Mouse (Mus musculus) heart, embryonic 15.5 days (tissue): Measurements from ENCODE around the gene Padi6. TPM values are rescaled to one million over a fixed set of nuclear protein-coding genes. Genes with fewer than 3 reads are reported as not detected.
A peak's percentile ranks its signal among the peaks of the same experiment; 100 is the strongest.

ENCODE experiments used
- ATAC-seq: fragments of 200-750 bp; cut with Nextera tagmentation; replicated peaks from 2 replicates; pipeline ENCODE4 v1.8.0; 2017; ENCODE audit warnings: low read depth, moderate TSS enrichment; ENCODE audit not compliant: insufficient number of reproducible peaks, insufficient read depth, low FRiP score
- H3K27ac ChIP-seq: fragments of 300-500 bp; sonication (generic); 2 replicates; pipeline ENCODE4 v1.5.1; 2015; ENCODE audit warnings: mild to moderate bottlenecking, inconsistent platforms
- H3K27me3 ChIP-seq: fragments of 300-500 bp; sonication (generic); 2 replicates; pipeline ENCODE4 v1.6.1; 2015; ENCODE audit warnings: inconsistent platforms
- H3K36me3 ChIP-seq: fragments of 300-500 bp; sonication (generic); 2 replicates; pipeline ENCODE4 v1.6.1; 2015; ENCODE audit warnings: mild to moderate bottlenecking, inconsistent platforms
- H3K4me1 ChIP-seq: fragments of 300-500 bp; sonication (generic); replicated peaks from 2 replicates; pipeline ENCODE4 v1.6.1; 2015; ENCODE audit warnings: inconsistent platforms
- H3K4me2 ChIP-seq: fragments of 300-500 bp; sonication (generic); 2 replicates; pipeline ENCODE4 v1.6.1; 2015; ENCODE audit warnings: inconsistent platforms, mild to moderate bottlenecking, moderate library complexity
- H3K4me3 ChIP-seq: fragments of 300-500 bp; sonication (generic); 2 replicates; pipeline ENCODE4 v1.5.1; 2015; ENCODE audit warnings: mild to moderate bottlenecking, inconsistent platforms
- H3K9ac ChIP-seq: fragments of 300-500 bp; sonication (generic); 2 replicates; pipeline ENCODE4 v1.6.1; 2015; ENCODE audit warnings: mild to moderate bottlenecking, inconsistent platforms
- H3K9me3 ChIP-seq: fragments of 300-500 bp; sonication (generic); replicated peaks from 2 replicates; pipeline ENCODE4 v1.6.1; 2016; ENCODE audit warnings: inconsistent platforms
- WGBS: fragments of 180-500 bp; shearing (Covaris S2); methylation state at CpG from one replicate; pipeline ENCODE4 v1.1.7; 2015; ENCODE audit warnings: mixed read lengths; 5-methylcytosine and 5-hydroxymethylcytosine counted together
- polyA plus RNA-seq: library from polyadenylated mRNA; unstranded; fragments of >200 nt; fragmentation: Nextera tagmentation; extraction: Ambion mirVana; gene quantifications from 2 replicates; pipeline ENCODE4 v1.2.1, GENCODE M21; 2015

Padi6 gene
- polyA plus RNA-seq, 1 experiment from 2014 or later: not detected

DNA sequence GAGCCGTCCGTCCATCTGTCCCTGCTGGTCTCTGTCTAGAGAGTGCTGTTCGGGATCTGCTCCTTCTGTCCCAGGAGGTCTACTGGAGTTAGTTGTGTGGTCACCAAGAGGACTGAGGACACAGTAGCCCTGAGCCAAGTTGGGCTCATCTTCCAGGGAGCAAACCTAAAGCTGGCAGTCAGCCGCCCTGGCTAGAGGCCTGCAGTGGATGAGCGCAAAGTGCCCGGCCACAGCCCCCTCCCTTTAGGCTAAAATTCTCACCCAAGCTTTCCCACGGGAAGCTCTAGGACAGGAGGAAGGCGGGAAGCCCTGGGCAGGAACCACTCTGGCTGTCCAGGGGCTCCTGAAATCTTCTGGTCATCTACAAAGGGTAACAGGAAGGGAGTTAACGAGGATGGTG is 19.7 kb downstream of the Padi6 start:
- H3K4me2 ChIP-seq: no peak overlapping the region

DNA sequence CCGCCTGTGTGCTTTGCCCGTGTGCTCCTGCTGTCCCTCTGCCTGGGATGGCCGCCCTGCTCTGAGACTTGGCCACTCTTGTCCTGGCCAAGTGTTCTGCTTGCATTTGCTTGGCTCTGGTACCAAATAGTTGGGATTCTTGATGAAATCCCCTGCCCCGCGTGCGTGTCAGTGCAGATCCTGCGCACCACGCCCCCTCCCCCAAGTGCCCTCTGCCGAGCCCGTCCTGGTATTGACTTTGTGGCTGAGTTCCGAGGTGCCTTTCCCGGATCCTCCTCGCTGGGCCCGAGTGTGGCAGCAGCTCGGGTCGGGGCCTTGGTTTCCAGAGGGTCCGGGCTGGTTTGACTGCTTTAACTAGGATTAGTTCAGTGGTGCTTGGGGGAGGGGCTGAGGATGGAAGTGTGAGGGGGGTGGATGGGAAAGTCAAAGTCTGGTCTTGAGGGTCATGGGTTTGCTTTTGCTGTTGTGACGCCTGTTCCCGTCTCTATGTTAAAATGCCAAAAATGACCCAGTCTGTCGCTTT is 20.4 kb downstream of the Padi6 start:
- Histone ChIP-seq H3K4me2 (no peak overlapping the region), H3K4me3 (no peak overlapping the region), H3K4me1 (peaks cover 10% of the 10 kb centered on the region; the same call in 1 of the 2 replicates), H3K9me3 (no peaks in the 10 kb centered on the region), H3K27me3 (no peaks in the 10 kb centered on the region), H3K27ac (no peak overlapping the region), H3K36me3 (peaks cover 39% of the 10 kb centered on the region), H3K9ac (no peak overlapping the region)
- WGBS: 84% methylated on average over 20 of the region's 20 CpGs
- no peak for ATAC-seq

More for the DNA sequence above, 19.7 kb downstream of the Padi6 start:
- Histone ChIP-seq H3K4me1 (peaks cover 10% of the 10 kb centered on the region; the same call in 1 of the 2 replicates), H3K36me3 (peaks cover 34% of the 10 kb centered on the region), H3K27ac (no peak overlapping the region), H3K9me3 (no peaks in the 10 kb centered on the region), H3K4me3 (no peak overlapping the region), H3K9ac (no peak overlapping the region), H3K27me3 (no peaks in the 10 kb centered on the region)
- 74% methylated on average over 9 of the region's 9 CpGs for WGBS
- ATAC-seq: no peak

DNA sequence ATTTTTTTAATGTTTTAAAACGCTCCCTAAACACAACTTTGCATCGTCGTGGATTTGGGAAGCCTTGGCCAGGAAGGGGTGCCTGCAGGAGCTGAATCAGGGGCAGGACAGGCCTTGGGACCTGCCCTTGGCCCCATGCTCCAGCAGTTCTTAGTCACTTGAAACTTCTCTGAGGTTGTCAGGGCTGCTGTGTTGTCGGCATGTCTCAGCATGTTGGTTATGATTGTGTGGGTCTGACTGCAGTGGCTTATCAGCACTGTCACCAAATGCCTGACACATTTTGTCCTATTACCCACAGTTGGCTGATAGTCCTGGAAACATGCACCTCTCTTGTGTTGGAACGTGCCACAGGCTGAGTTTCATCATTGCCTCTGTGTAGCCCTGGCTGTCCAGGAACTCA is 22.4 kb downstream of the Padi6 start:
- no peaks in the 10 kb centered on the region for H3K9me3 ChIP-seq
- H3K27ac ChIP-seq: peak overlapping the region; percentile 44; the same call in 1 of the 2 replicates
- H3K4me3 ChIP-seq: no peak overlapping the region
- peaks cover 58% of the 10 kb centered on the region for H3K36me3 ChIP-seq
- peaks cover 10% of the 10 kb centered on the region; the same call in 1 of the 2 replicates for H3K4me1 ChIP-seq
- H3K4me2 ChIP-seq: no peak overlapping the region
- ATAC-seq: no peak
- no peak overlapping the region for H3K9ac ChIP-seq
- WGBS: 56% methylated on average over 5 of the region's 5 CpGs
- no peaks in the 10 kb centered on the region for H3K27me3 ChIP-seq

DNA sequence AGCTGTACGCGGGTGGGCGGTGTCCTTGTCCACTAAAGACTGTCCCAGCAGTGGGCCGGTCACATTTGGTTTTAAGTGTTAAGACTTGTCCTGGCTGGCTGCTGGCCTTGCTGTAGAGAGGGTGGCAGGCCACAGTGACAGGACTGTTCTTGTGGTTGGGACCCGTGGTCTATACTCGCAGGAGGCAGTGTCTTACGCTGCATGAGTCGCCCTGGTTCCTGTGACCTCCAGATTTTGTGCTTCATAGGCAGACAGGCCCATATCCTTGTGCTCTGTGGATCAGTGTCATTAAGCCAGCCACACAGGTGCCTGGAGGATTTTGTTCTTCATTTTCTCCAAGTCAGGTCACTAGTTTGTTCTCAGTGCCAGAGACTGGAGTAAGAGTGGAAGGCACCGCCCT is 24.0 kb downstream of the Padi6 start:
- no peak overlapping the region for H3K27ac ChIP-seq
- WGBS: 92% methylated on average over 9 of the region's 9 CpGs
- ATAC-seq: no peak
- no peaks in the 10 kb centered on the region for H3K27me3 ChIP-seq
- no peak overlapping the region for H3K9ac ChIP-seq
- no peak overlapping the region for H3K4me2 ChIP-seq
- peaks cover 61% of the 10 kb centered on the region for H3K36me3 ChIP-seq
- H3K4me1 ChIP-seq: peaks cover 21% of the 10 kb centered on the region
- no peak overlapping the region for H3K4me3 ChIP-seq
- no peaks in the 10 kb centered on the region for H3K9me3 ChIP-seq

DNA sequence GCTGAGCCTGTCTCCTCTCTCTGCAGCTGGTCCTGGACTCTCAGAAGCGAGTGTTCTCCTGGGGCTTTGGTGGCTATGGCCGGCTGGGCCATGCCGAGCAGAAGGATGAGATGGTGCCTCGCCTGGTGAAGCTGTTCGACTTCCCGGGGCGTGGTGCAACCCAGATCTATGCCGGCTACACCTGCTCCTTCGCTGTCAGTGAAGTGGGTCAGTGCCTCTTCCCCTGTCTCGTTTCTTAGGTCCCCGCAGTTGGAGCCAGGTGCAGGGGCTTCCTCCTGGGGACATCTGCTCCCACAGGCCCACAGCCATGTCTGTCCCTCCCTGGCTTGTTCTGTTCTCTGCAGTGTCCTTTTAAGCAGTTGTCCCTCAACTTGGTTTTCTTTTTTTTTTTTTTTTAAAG is 25.4 kb downstream of the Padi6 start:
- Histone ChIP-seq H3K9ac (no peak overlapping the region), H3K36me3 (peaks cover 73% of the 10 kb centered on the region), H3K4me3 (no peak overlapping the region), H3K4me2 (no peak overlapping the region), H3K27ac (no peak overlapping the region), H3K9me3 (no peaks in the 10 kb centered on the region), H3K27me3 (no peaks in the 10 kb centered on the region), H3K4me1 (peaks cover 25% of the 10 kb centered on the region)
- WGBS: 92% methylated on average over 11 of the region's 11 CpGs
- ATAC-seq: no peak

DNA sequence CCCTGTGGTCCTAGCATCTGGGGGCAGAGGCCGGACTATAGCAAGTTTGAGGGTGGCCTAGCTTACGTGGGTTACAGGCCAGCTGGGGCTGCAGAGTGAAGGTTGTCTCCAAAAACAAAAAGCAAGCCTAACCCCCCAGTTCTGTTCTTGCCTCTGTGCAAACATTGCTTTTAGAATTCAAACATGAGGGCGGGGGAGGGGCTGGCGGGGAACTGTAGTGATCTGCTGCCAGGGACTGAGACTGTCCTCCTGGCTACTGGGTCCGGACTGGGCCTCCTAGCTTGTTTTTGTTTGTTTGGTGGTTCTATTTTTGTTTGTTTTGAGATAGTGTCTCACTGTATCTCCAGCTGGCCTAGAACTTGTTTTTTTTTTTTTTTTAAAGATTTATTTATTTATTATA is 27.9 kb downstream of the Padi6 start:
- WGBS: 82% methylated on average over 5 of the region's 5 CpGs
- Histone ChIP-seq H3K36me3 (peaks cover 78% of the 10 kb centered on the region), H3K9me3 (no peaks in the 10 kb centered on the region), H3K27me3 (no peaks in the 10 kb centered on the region), H3K9ac (no peak overlapping the region), H3K4me1 (peaks cover 16% of the 10 kb centered on the region), H3K4me3 (no peak overlapping the region), H3K4me2 (no peak overlapping the region), H3K27ac (peak overlapping the region; percentile 21; the same call in 1 of the 2 replicates)
- no peak for ATAC-seq

DNA sequence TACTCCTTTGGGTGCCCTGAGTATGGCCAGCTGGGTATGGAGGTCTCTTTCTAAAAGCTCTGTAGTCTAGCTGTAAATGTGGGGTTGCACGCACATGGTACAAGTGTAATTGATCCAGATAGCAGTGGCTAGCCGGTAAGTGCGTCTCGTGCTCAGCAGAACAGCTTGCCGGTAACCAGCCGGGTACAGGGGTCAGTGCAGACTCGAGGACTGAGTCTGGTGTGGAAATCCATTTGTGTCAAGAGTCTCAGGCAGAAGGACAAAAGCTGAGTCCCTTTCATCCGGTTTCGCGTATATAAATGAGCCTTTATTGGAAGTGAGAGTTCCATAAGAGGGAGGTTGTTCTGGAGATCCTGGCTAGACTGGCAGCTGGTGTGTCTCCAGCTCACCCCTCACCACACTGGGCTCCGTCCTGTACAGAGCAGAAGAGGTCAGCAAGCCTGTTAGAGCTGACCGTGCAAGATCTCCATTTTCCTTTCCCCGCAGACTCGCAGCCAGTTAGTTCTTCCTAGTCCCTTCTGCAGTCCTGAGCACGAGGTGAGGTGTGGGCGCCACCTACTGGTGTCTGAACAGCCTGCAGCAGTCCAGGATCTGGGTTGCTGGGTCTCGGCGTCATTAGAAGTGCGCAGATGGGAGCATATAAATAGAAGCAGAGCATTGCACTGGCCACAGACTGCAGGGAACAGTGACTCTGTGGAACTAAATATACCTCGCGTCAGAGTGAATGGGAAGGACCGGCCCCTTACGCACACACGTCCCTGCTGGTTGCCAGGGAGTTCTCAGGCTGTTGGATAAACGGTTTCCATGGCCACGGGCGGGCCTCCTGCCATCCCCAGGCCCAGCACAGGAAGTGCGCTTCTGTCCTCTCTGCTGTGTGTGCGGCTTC is 28.7 kb downstream of the Padi6 start:
- WGBS: 38% methylated on average over 29 of the region's 29 CpGs
- H3K4me1 ChIP-seq: peaks cover 20% of the 10 kb centered on the region
- no peak overlapping the region for H3K9ac ChIP-seq
- ATAC-seq: peak; percentile 94
- H3K36me3 ChIP-seq: peaks cover 73% of the 10 kb centered on the region
- H3K27ac ChIP-seq: peak overlapping the region; percentile 41; the same call in 1 of the 2 replicates
- no peaks in the 10 kb centered on the region for H3K27me3 ChIP-seq
- H3K4me3 ChIP-seq: no peak overlapping the region
- no peaks in the 10 kb centered on the region for H3K9me3 ChIP-seq
- no peak overlapping the region for H3K4me2 ChIP-seq

DNA sequence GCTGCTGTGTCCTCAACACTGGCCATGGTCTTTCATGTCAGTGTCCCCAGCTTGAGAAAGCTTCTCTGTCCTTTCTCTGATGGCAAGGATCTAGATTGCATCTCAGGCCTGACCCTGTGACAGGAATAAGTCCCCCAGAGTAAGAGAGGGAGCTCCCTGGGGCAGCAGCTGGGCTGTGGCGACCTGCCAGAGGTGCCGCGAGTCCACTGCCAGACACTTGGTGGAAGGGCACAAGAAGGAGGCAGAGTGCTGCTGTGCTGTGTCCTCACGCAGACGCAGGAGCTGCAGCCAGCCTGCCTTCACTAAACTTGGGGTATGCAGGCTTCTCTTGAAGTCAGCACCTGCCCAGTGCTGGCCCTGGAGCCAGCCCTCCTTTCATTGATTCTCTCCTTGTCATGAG is 31.1 kb downstream of the Padi6 start:
- no peak for ATAC-seq
- Histone ChIP-seq H3K27ac (no peak overlapping the region), H3K9ac (no peak overlapping the region), H3K27me3 (no peaks in the 10 kb centered on the region), H3K4me1 (peaks cover 39% of the 10 kb centered on the region), H3K4me3 (no peak overlapping the region), H3K9me3 (no peaks in the 10 kb centered on the region), H3K4me2 (no peak overlapping the region), H3K36me3 (peaks cover 56% of the 10 kb centered on the region)
- WGBS: 60% methylated on average over 5 of the region's 5 CpGs

DNA sequence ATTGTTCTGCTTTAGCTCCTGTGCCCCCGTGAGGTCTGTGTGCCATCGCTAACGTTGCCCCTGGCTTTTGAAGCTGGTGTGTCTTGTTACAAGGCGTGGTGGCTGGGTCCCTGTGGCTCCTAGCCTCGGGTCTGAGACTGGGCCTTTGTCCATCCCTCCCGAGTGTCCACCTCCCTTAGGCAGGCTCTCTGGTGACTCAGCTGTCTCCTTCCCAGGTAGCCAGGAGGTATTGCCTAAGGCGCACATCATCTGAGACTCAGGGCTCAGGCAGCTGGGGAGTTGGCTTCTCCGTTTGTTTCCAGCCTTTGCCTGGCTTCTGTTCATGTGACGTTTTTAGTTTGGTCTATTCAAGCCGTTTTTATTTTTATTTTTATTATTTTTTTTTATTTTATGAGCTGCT is 31.7 kb downstream of the Padi6 start:
- no peak overlapping the region for H3K4me2 ChIP-seq
- no peak overlapping the region for H3K4me3 ChIP-seq
- H3K9ac ChIP-seq: no peak overlapping the region
- no peaks in the 10 kb centered on the region for H3K27me3 ChIP-seq
- WGBS: 83% methylated on average over 10 of the region's 10 CpGs
- peaks cover 42% of the 10 kb centered on the region for H3K4me1 ChIP-seq
- peaks cover 50% of the 10 kb centered on the region for H3K36me3 ChIP-seq
- no peak for ATAC-seq
- H3K9me3 ChIP-seq: no peaks in the 10 kb centered on the region
- no peak overlapping the region for H3K27ac ChIP-seq

DNA sequence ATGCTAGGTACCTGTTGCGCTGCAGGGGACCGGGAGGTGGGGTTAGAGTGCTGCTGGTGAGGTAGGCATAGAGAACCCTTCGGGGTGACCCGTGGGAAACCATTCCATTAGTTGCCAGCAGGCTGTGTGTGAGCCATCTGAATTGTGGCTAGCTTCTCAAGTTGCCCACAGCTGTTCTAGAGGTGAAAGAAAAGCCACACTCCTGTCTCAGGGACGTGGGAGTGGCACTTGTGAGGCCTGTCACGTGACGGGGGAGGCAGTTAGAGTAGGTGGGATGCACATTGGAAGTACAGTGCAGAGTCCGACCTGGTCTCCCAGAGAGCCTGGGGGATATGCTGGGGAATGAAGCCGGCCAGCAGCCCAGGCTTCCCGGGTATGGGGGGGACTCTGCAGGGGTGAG is 32.8 kb downstream of the Padi6 start:
- ATAC-seq: no peak

DNA sequence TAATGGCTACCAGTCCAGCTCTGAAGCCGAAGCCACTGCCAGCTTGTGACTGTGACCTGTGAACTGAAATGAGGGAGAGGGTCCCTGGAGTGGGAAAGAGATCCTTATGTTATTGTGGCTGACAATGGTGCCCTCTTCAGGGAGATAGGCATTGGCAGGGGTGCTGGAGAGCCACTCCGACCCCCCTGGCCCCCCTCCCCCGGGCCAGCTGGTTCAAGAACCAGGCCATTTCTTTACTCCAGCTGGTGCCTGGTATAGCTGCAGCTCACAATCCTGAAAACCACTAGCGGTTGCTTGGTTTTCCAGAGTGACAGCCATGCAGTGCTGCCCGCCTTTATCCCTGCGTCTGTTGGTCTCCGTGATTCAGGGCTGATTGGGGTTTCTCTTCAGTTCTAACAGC is 33.3 kb downstream of the Padi6 start:
- Histone ChIP-seq H3K36me3 (peaks cover 42% of the 10 kb centered on the region), H3K4me1 (peaks cover 51% of the 10 kb centered on the region), H3K27me3 (no peaks in the 10 kb centered on the region), H3K4me2 (no peak overlapping the region), H3K27ac (peak overlapping the region; percentile 60; the same call in 1 of the 2 replicates), H3K4me3 (no peak overlapping the region), H3K9ac (no peak overlapping the region), H3K9me3 (no peaks in the 10 kb centered on the region)
- 85% methylated on average over 7 of the region's 7 CpGs for WGBS
- no peak for ATAC-seq

More for the DNA sequence above, 32.8 kb downstream of the Padi6 start:
- Histone ChIP-seq H3K9me3 (no peaks in the 10 kb centered on the region), H3K9ac (no peak overlapping the region), H3K4me2 (no peak overlapping the region), H3K27ac (no peak overlapping the region), H3K4me1 (peaks cover 51% of the 10 kb centered on the region), H3K36me3 (peaks cover 42% of the 10 kb centered on the region), H3K4me3 (no peak overlapping the region), H3K27me3 (no peaks in the 10 kb centered on the region)
- WGBS: 83% methylated on average over 10 of the region's 10 CpGs
